Mouse (Mus musculus) erythroblast, embryonic 14.5 days (primary cell): ENCODE results near the gene Inafm2.

ENCODE experiments used
- GATA1 ChIP-seq: IDR thresholded peaks from 2 replicates; pipeline ENCODE4 v1.6.1; 2012; ENCODE audit warnings: low read length, inconsistent platforms, mixed read lengths
- TAL1 ChIP-seq: IDR thresholded peaks from 3 replicates; pipeline ENCODE4 v1.6.1; 2012; ENCODE audit warnings: low read length, inconsistent platforms, mixed read lengths

DNA sequence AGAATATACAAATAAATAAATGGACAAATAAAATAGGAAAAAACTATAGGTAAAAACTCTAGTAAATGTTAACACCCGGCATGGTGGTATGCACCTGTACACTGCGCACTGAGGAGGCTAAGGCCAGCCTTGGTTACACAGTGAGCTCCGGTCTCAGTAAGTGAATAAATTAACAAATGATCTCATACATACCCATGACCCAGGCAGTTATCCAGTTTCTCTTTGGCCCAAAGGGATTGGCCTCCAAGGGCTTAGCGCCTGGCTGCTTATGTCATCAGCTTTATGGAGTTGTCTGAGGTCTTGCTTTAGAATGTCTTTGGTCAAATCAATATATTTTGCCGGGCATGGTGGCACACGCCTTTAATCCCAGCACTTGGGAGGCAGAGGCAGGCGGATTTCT lies 38.1 kb downstream of the Inafm2 start:
- no peak for TF ChIP-seq GATA1
- TF ChIP-seq TAL1, result no peak
